Mouse (Mus musculus): ENCODE measurements around the gene Snorc.

The Snorc gene

DNA sequence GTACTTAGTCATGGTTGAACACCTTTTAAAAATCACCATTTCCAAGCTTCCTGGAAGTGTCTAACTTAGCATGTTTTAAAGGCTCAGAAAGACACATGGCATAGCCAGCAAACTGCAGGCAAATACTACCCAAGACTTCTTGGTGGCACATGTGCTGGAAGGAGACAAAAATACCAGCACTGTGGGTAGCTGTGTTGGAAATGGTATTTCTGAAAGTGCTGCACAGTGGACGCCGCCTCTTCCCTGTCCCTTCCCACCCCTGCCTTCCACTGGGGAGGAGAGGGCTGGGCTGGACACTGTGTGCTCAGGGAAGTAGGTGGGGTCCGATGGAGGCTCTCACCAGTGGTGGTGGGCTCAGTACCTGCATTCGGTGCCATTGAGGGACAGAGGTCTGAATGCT, 35.5 kb downstream of the Snorc start:
- H3K27me3 ChIP-seq (ENCODE audit: insufficient read depth, low read length) = peaks cover 61% of the 10 kb centered on the region
- H3K9me3 ChIP-seq (ENCODE audit: low read length) = no peaks in the 10 kb centered on the region
- peaks cover 21% of the 10 kb centered on the region for H3K4me1 ChIP-seq (replicated peaks; ENCODE audit: low read depth, low read length)
- no peak overlapping the region for H3K4me3 ChIP-seq (replicated peaks; ENCODE audit: low read length)
- TF ChIP-seq NANOG (IDR thresholded peaks at IDR 0.05; ENCODE audit: borderline replicate concordance, low read length) = no peak
- TF ChIP-seq POU5F1 (IDR thresholded peaks at IDR 0.05; ENCODE audit: borderline replicate concordance, low read length) = no peak
- no peak for TF ChIP-seq CTCF (conservative IDR thresholded peaks at IDR 0.05; ENCODE audit: low read length)
- no peaks in the 10 kb centered on the region for H3K36me3 ChIP-seq (ENCODE audit: insufficient read depth, low read length)

- Histone ChIP-seq H3K36me3 (ENCODE audit: insufficient read depth, low read length) (no peaks in the 10 kb centered on the region), H3K27me3 (ENCODE audit: insufficient read depth, low read length) (peaks cover 82% of the 10 kb centered on the region), H3K9me3 (ENCODE audit: low read length) (0 out of 2 replicates have a peak, but pooled peaks cover under 1% of the 10 kb centered on the region), H3K4me1 (replicated peaks; ENCODE audit: low read depth, low read length) (peaks cover 36% of the 10 kb centered on the region), H3K4me3 (replicated peaks; ENCODE audit: low read length) (no peak overlapping the region)
- TF ChIP-seq POU5F1 (IDR thresholded peaks at IDR 0.05; ENCODE audit: borderline replicate concordance, low read length) (no peak), NANOG (IDR thresholded peaks at IDR 0.05; ENCODE audit: borderline replicate concordance, low read length) (no peak), CTCF (conservative IDR thresholded peaks at IDR 0.05; ENCODE audit: low read length) (no peak)
These were observed 37.8 kb downstream of the Snorc start for GRCm38 (mm10) chr1:87507857-87508256.

DNA sequence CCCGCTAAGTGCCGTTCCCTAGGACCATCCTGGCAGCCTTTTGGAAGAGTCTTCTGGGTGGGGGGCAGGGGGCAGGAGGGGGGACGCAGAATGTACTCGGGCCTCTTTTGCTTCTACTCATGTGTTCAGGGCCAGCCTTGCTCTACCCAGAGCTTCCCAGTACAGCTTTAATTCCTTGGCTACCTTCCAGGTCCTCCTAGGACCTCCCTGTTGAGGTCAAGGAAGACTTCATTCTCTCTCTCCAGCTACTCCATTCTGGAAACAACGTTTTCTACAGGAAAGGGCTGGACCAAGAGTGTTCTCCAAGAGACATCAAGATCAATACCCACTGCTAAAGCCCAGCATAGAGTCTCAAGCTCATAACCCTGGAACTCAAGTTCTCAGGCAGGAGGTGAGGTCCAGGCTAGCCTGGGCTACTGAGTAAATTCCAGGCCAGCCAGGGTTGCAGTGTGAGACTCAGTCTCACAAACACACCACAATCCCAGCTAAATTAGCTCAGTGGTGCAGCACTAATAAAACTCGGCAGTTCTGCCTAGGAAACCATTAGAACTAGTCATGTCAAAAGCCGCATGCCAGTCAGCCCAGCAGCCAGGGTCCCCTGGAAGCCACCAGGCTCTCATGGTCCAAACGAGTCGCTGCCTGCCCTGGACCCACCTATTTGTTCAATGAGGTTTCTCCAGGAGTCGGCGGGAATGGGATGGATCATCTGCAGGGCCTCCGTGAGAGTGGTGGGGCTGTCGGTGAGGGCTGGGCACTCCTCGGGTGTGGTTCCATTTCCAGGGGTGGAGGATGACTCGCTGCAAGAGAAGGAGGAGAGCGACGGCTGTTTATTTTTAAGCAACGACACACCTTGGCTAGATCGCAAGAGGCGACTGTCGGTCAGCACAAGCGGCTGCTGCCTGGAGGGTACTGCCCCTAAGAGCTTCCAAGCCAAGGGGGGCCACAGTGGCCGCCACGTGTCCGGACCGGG, 38.8 kb downstream of the Snorc start:
- Histone ChIP-seq H3K4me1 (replicated peaks; ENCODE audit: low read depth, low read length) (peaks cover 36% of the 10 kb centered on the region), H3K4me3 (replicated peaks; ENCODE audit: low read length) (peak overlapping the region; percentile 85), H3K9me3 (ENCODE audit: low read length) (0 out of 2 replicates have a peak, but pooled peaks cover 4% of the 10 kb centered on the region), H3K27me3 (ENCODE audit: insufficient read depth, low read length) (peaks cover 83% of the 10 kb centered on the region), H3K36me3 (ENCODE audit: insufficient read depth, low read length) (no peaks in the 10 kb centered on the region)
- TF ChIP-seq POU5F1 (IDR thresholded peaks at IDR 0.05; ENCODE audit: borderline replicate concordance, low read length) (no peak), CTCF (conservative IDR thresholded peaks at IDR 0.05; ENCODE audit: low read length) (no peak), NANOG (IDR thresholded peaks at IDR 0.05; ENCODE audit: borderline replicate concordance, low read length) (no peak)

- no peak for TF ChIP-seq POU5F1 (IDR thresholded peaks at IDR 0.05; ENCODE audit: borderline replicate concordance, low read length)
- TF ChIP-seq NANOG (IDR thresholded peaks at IDR 0.05; ENCODE audit: borderline replicate concordance, low read length) = no peak
- TF ChIP-seq CTCF (conservative IDR thresholded peaks at IDR 0.05; ENCODE audit: low read length) = no peak
- peak within 1 kb of the TSS; percentile 85 for H3K4me3 ChIP-seq (replicated peaks; ENCODE audit: low read length)
These were observed 39.6 kb downstream of the Snorc start, which contains the start of gene Neu2 for GRCm38 (mm10) chr1:87509561-87510165. TSS of gene Neu2 (plus strand) at chr1:87509889.

DNA sequence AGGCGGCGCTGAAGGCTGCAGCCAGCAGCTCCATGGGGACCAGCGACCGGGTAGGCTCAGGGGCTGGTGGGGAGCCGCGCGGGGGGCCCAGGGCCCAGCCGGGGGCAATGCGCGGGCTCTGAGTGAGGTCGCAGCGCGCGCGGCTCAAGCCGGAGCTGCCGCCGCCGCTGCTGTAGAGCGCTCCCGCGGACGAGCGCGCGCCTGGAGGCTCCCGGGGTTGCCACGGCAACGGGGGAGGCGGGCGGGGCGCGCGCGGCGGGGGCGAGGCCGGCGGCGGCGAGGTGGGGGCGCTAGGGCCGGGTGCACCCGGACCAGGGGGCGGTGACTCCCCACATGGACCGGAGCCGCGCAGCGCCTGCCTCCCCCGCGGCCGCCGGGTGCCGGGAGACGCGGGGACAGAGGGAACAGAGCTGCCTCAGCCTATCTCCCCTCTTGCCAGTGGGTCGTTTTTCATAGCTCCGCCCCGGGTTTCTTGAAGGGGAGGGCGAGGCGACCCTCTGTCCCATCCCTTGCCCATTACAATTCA, 40.2 kb downstream of the Snorc start:
- H3K4me3 ChIP-seq (replicated peaks; ENCODE audit: low read length) = peak overlapping the region; percentile 85
- H3K27me3 ChIP-seq (ENCODE audit: insufficient read depth, low read length) = peaks cover 74% of the 10 kb centered on the region
- 0 out of 2 replicates have a peak, but pooled peaks cover 4% of the 10 kb centered on the region for H3K9me3 ChIP-seq (ENCODE audit: low read length)
- H3K36me3 ChIP-seq (ENCODE audit: insufficient read depth, low read length) = no peaks in the 10 kb centered on the region
- peaks cover 27% of the 10 kb centered on the region for H3K4me1 ChIP-seq (replicated peaks; ENCODE audit: low read depth, low read length)
- TF ChIP-seq POU5F1 (IDR thresholded peaks at IDR 0.05; ENCODE audit: borderline replicate concordance, low read length) (no peak), CTCF (conservative IDR thresholded peaks at IDR 0.05; ENCODE audit: low read length) (no peak), NANOG (IDR thresholded peaks at IDR 0.05; ENCODE audit: borderline replicate concordance, low read length) (no peak)

More at GRCm38 (mm10) chr1:87509561-87510165, 39.6 kb downstream of the Snorc start, which contains the start of gene Neu2:
- H3K27me3 ChIP-seq (ENCODE audit: insufficient read depth, low read length) = peaks cover 77% of the 10 kb centered on the region
- H3K4me1 ChIP-seq (replicated peaks; ENCODE audit: low read depth, low read length) = peaks cover 30% of the 10 kb centered on the region
- 0 out of 2 replicates have a peak, but pooled peaks cover 4% of the 10 kb centered on the region for H3K9me3 ChIP-seq (ENCODE audit: low read length)
- no peaks in the 10 kb centered on the region for H3K36me3 ChIP-seq (ENCODE audit: insufficient read depth, low read length)

- peak overlapping the region; percentile 85 for H3K4me3 ChIP-seq (replicated peaks; ENCODE audit: low read length)
- H3K4me1 ChIP-seq (replicated peaks; ENCODE audit: low read depth, low read length) = peaks cover 27% of the 10 kb centered on the region
- TF ChIP-seq NANOG (IDR thresholded peaks at IDR 0.05; ENCODE audit: borderline replicate concordance, low read length) (no peak), POU5F1 (IDR thresholded peaks at IDR 0.05; ENCODE audit: borderline replicate concordance, low read length) (no peak), CTCF (conservative IDR thresholded peaks at IDR 0.05; ENCODE audit: low read length) (no peak)
- peaks cover 7% of the 10 kb centered on the region for H3K9me3 ChIP-seq (ENCODE audit: low read length)
- H3K36me3 ChIP-seq (ENCODE audit: insufficient read depth, low read length) = no peaks in the 10 kb centered on the region
- H3K27me3 ChIP-seq (ENCODE audit: insufficient read depth, low read length) = peaks cover 68% of the 10 kb centered on the region
These were observed 40.8 kb downstream of the Snorc start for GRCm38 (mm10) chr1:87510845-87511244.

DNA sequence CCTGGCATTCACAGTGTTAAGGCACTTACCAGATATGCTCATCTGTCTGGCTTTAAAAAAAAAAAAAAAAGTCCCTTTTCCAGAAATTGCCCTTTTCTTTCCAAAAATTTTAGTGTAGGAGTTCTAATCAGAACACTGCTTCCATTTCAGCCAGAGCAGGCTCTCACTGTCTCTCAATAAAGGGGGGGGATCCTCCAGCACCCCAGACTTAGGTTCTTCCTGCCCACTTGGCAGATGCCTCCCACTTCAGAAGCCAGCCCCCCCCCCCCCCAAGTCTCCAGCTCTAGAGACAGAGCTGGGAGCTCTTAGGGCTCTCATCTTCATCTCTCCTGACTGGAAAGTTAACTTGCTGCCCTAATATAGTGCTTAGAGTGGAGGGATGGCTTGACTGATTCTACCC, 50.4 kb downstream of the Snorc start:
- TF ChIP-seq POU5F1 (IDR thresholded peaks at IDR 0.05; ENCODE audit: borderline replicate concordance, low read length) (no peak), CTCF (conservative IDR thresholded peaks at IDR 0.05; ENCODE audit: low read length) (no peak), NANOG (IDR thresholded peaks at IDR 0.05; ENCODE audit: borderline replicate concordance, low read length) (no peak)
- Histone ChIP-seq H3K27me3 (ENCODE audit: insufficient read depth, low read length) (no peaks in the 10 kb centered on the region), H3K4me1 (replicated peaks; ENCODE audit: low read depth, low read length) (peaks cover 10% of the 10 kb centered on the region)

DNA sequence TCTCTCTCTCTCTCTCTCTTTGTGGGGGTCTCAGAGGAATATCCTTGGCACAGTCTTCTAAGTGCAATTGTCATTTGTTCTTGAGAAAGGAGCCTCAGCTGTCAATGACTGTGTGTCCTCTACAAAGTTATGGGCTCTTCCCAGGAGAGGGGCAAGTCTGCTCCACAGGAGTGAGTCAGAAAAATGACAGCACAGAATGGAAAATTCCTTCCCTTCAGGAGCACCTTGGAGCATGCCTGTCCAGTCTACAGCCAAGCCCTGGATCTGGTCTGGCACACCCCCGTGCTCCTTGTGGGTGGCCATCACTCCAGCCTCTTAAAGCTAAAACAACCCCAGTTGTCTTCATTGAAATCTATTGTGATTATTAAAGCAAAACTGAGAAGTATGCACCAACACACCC, 51.5 kb downstream of the Snorc start:
- Histone ChIP-seq H3K4me3 (replicated peaks; ENCODE audit: low read length) (no peak overlapping the region), H3K4me1 (replicated peaks; ENCODE audit: low read depth, low read length) (peaks cover 10% of the 10 kb centered on the region), H3K36me3 (ENCODE audit: insufficient read depth, low read length) (no peaks in the 10 kb centered on the region), H3K9me3 (ENCODE audit: low read length) (no peaks in the 10 kb centered on the region), H3K27me3 (ENCODE audit: insufficient read depth, low read length) (no peaks in the 10 kb centered on the region)
- no peak for TF ChIP-seq POU5F1 (IDR thresholded peaks at IDR 0.05; ENCODE audit: borderline replicate concordance, low read length)
- no peak for TF ChIP-seq CTCF (conservative IDR thresholded peaks at IDR 0.05; ENCODE audit: low read length)
- no peak for TF ChIP-seq NANOG (IDR thresholded peaks at IDR 0.05; ENCODE audit: borderline replicate concordance, low read length)

More for the DNA sequence above, 50.4 kb downstream of the Snorc start:
- Histone ChIP-seq H3K4me3 (replicated peaks; ENCODE audit: low read length) (no peak overlapping the region), H3K9me3 (ENCODE audit: low read length) (peaks cover 5% of the 10 kb centered on the region), H3K36me3 (ENCODE audit: insufficient read depth, low read length) (no peaks in the 10 kb centered on the region)
